Mouse (Mus musculus) bone marrow macrophage, adult 2 months (primary cell): ENCODE results near the gene Scin.

ENCODE experiments used
- CTCF ChIP-seq: IDR thresholded peaks from 2 replicates; pipeline ENCODE4 v1.5.1; 2012; ENCODE audit warnings: low read depth, mild to moderate bottlenecking, low read length, moderate library complexity
- POLR2A ChIP-seq: IDR thresholded peaks from 2 replicates; pipeline ENCODE4 v1.6.1; 2012; ENCODE audit warnings: mild to moderate bottlenecking, low read depth, low read length, borderline replicate concordance

- TF ChIP-seq CTCF (no peak), POLR2A (no peak)
Observed at GRCm38 (mm10) chr12:40108143-40108542, 25.9 kb downstream of the Scin start.
